Mouse (Mus musculus): ENCODE data around the gene Khk.

DNA sequence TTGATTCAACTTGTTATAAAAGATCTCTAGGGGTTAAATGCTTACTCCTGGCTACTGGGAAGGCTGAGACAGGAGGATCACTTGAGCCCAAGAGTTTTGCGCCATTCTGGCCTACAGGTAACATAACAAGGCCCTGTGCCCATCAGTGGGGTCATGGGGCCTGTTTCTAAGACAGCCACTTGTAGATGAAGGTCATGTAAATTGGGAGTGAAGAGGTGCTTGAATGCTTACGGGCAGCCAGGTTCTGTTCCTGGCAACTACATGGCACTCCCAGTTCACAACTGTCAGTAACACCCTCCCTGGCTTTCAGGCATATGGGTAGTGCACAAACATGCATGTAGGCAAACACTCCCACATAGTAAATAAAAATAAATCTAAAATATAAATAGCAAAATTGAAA, 29.7 kb downstream of the Khk start:
- TF ChIP-seq CTCF (conservative IDR thresholded peaks at IDR 0.05; ENCODE audit: low read length), result no peak
- TF ChIP-seq NANOG (IDR thresholded peaks at IDR 0.05; ENCODE audit: borderline replicate concordance, low read length), result no peak

Measured in E14TG2a.4 (cell line).